Mouse (Mus musculus): ENCODE results near the gene Catsper2. TPM values are rescaled to one million over a fixed set of nuclear protein-coding genes. Genes with fewer than 3 reads are reported as not detected.

Catsper2 gene
- polyA plus RNA-seq, 1 experiment from 2014 or later = 3.0 TPM

DNA sequence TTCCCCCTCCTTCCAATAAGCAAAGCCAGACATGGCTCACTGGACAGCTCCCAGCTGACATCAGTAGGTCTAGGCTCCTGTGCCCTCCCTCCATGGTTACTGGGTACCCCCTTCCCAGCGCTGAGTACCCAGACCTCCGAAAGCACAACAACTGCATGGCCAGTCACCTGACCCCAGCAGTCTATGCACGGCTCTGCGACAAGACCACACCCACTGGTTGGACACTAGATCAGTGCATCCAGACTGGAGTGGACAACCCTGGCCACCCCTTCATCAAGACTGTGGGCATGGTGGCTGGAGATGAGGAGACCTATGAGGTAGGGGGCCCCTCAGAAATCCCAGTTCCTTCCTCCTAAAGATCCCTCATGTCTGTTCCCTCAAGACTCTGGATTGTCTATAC, 54.1 kb downstream of the Catsper2 start:
- Histone ChIP-seq H3K4me3 (no peak overlapping the region), H3K27ac (no peak overlapping the region), H3K9me3 (no peaks in the 10 kb centered on the region), H3K36me3 (no peaks in the 10 kb centered on the region), H3K27me3 (ENCODE audit: insufficient read depth, poor library complexity, severe bottlenecking) (peaks cover 38% of the 10 kb centered on the region), H3K4me1 (replicated peaks) (peaks cover 18% of the 10 kb centered on the region)
- DNase-seq (ENCODE audit: low spot score) = no peak
- WGBS = 54% methylated on average over 4 of the region's 4 CpGs

DNA sequence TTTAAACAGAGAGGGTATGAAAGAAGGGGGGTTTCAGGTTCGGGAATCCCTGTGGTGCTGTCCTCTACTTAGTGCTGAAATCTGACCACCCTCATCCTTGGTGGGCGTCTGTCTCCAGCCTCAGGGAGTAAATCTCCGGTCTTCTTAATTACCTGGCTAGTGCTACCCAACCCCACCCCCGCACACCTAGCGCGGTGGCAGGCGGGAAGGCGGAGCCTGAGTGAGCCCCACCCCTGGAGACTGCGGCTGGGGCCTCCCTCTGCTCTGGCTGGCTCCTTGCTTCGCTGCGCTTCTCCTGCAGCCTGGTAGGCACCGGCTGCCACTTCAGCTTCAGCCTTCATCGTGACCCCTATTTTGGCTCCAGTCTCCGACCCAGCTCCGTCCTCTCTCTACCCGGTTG, 55.2 kb downstream of the Catsper2 start:
- Histone ChIP-seq H3K9me3 (no peaks in the 10 kb centered on the region), H3K27me3 (ENCODE audit: insufficient read depth, poor library complexity, severe bottlenecking) (peaks cover 38% of the 10 kb centered on the region), H3K36me3 (no peaks in the 10 kb centered on the region), H3K4me3 (peak overlapping the region; percentile 49), H3K27ac (peak overlapping the region; percentile 70), H3K4me1 (replicated peaks) (peaks cover 24% of the 10 kb centered on the region)
- peak; percentile 47 for DNase-seq (ENCODE audit: low spot score)
- WGBS = under 1% methylated on average over 16 of the region's 16 CpGs

DNA sequence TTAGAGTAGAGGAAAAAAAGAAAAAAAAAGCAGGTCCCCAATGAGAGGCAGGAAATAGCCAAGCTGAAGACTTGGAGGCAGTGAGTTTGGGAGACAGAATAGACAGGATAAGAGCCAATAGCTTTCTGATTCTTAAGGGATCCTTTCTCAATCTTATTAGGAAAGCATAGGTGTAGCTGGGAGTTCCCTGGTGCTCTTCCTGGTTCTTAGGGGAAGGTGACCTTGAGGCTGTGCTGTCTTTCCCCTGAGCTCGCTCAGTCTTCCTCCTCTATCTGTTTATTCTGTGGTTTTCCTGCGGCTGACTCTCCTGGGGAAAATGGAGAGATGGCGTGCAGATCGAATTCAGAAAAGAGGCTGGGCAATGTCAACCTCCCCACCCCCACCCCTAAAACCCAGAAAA, 55.6 kb downstream of the Catsper2 start:
- DNase-seq (ENCODE audit: low spot score) = no peak
- 3% methylated on average over 4 of the region's 4 CpGs for WGBS
- peak overlapping the region; percentile 49 for H3K4me3 ChIP-seq

GRCm38 (mm10) chr2:121357494-121357893, 56.1 kb downstream of the Catsper2 start, which contains the start of gene Ckmt1:
Gene Ckmt1, plus strand, starts transcription at chr2:121357714.
- Histone ChIP-seq H3K9me3 (no peaks in the 10 kb centered on the region), H3K4me1 (replicated peaks) (peaks cover 24% of the 10 kb centered on the region), H3K27ac (peak within 1 kb of the TSS; percentile 70), H3K36me3 (no peaks in the 10 kb centered on the region), H3K27me3 (ENCODE audit: insufficient read depth, poor library complexity, severe bottlenecking) (peaks cover 38% of the 10 kb centered on the region), H3K4me3 (peak within 1 kb of the TSS; percentile 49)
- WGBS = 76% methylated on average over 5 of the region's 5 CpGs
- no peak for DNase-seq (ENCODE audit: low spot score)

More for the DNA sequence above, 55.6 kb downstream of the Catsper2 start:
- H3K36me3 ChIP-seq = no peaks in the 10 kb centered on the region
- H3K9me3 ChIP-seq = no peaks in the 10 kb centered on the region
- H3K4me1 ChIP-seq (replicated peaks) = peaks cover 24% of the 10 kb centered on the region
- H3K27ac ChIP-seq = no peak overlapping the region
- H3K27me3 ChIP-seq (ENCODE audit: insufficient read depth, poor library complexity, severe bottlenecking) = peaks cover 38% of the 10 kb centered on the region

- H3K9me3 ChIP-seq = no peaks in the 10 kb centered on the region
- peaks cover 24% of the 10 kb centered on the region for H3K4me1 ChIP-seq (replicated peaks)
- WGBS = under 1% methylated on average over 58 of the region's 58 CpGs
- peak; percentile 98 for DNase-seq (ENCODE audit: low spot score)
- no peaks in the 10 kb centered on the region for H3K36me3 ChIP-seq
- H3K27ac ChIP-seq = peak within 1 kb of the TSS; percentile 94
- H3K4me3 ChIP-seq = peak within 1 kb of the TSS; percentile 81
- H3K27me3 ChIP-seq (ENCODE audit: insufficient read depth, poor library complexity, severe bottlenecking) = peaks cover 34% of the 10 kb centered on the region
Measured at GRCm38 (mm10) chr2:121354820-121355592, 58.6 kb downstream of the Catsper2 start, which contains the start of gene Ppip5k1. Gene Ppip5k1, minus strand, starts transcription at chr2:121355396.

GRCm38 (mm10) chr2:121354378-121354777, 59.2 kb downstream of the Catsper2 start:
- DNase-seq (ENCODE audit: low spot score) = no peak
- no peaks in the 10 kb centered on the region for H3K9me3 ChIP-seq
- peak overlapping the region; percentile 94 for H3K27ac ChIP-seq
- peak overlapping the region; percentile 81 for H3K4me3 ChIP-seq
- peaks cover 23% of the 10 kb centered on the region for H3K4me1 ChIP-seq (replicated peaks)
- 5% methylated on average over 6 of the region's 6 CpGs for WGBS
- H3K36me3 ChIP-seq = 0 out of 2 replicates have a peak, but pooled peaks cover 5% of the 10 kb centered on the region
- peaks cover 29% of the 10 kb centered on the region for H3K27me3 ChIP-seq (ENCODE audit: insufficient read depth, poor library complexity, severe bottlenecking)

DNA sequence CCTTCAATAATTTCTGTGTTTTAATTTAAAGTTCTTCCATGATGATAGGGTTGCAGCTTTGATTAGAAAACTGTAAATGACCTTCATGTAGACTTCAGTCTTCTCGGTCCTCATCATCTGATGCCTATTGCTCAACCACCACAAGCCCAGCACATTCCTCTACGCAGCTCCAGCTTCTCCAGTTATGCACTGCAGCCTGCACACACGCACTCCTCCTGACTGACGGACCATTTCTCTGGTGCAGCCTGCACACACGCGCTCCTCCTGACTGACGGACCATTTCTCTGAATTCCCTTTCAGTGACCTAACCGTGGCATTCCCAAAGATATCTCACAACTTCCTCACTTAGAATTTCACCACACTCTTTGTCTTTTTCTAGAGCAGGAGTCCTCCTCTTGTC, 60.4 kb downstream of the Catsper2 start:
- H3K27me3 ChIP-seq (ENCODE audit: insufficient read depth, poor library complexity, severe bottlenecking) = peaks cover 16% of the 10 kb centered on the region
- H3K4me3 ChIP-seq = no peak overlapping the region
- no peak overlapping the region for H3K27ac ChIP-seq
- DNase-seq (ENCODE audit: low spot score) = no peak
- 72% methylated on average over 8 of the region's 8 CpGs for WGBS
- peaks cover 11% of the 10 kb centered on the region for H3K4me1 ChIP-seq (replicated peaks)
- peaks cover 10% of the 10 kb centered on the region; the same call in 1 of the 2 replicates for H3K36me3 ChIP-seq
- H3K9me3 ChIP-seq = no peaks in the 10 kb centered on the region

Other genes starting within 250 kb of the Catsper2 start
- gene Tubgcp4, start 243.1 kb downstream of the Catsper2 start, polyA plus RNA-seq (2016; fragmentation: Nextera tagmentation; extraction: Ambion mirVana) = 67.6 and 83.2 TPM in 2 replicates
- gene Zscan29, start 242.7 kb downstream of the Catsper2 start, polyA plus RNA-seq (2016; fragmentation: Nextera tagmentation; extraction: Ambion mirVana) = 11.8 and 13.6 TPM in 2 replicates
- gene Trp53bp1, start 142.4 kb downstream of the Catsper2 start, polyA plus RNA-seq (2016; fragmentation: Nextera tagmentation; extraction: Ambion mirVana) = 121 and 123 TPM in 2 replicates
- 11.7 and 15.0 TPM in 2 replicates for gene Map1a, start 124.2 kb downstream of the Catsper2 start, polyA plus RNA-seq (2016; fragmentation: Nextera tagmentation; extraction: Ambion mirVana)
- 10.4 and 10.7 TPM in 2 replicates for gene Ppip5k1, start 58.4 kb downstream of the Catsper2 start, polyA plus RNA-seq (2016; fragmentation: Nextera tagmentation; extraction: Ambion mirVana)
- gene Ckmt1, start 56.1 kb downstream of the Catsper2 start, polyA plus RNA-seq (2016; fragmentation: Nextera tagmentation; extraction: Ambion mirVana) = 5.1 and 6.7 TPM in 2 replicates
- not detected in 2 replicates for gene Strc, start 26.6 kb downstream of the Catsper2 start, polyA plus RNA-seq (2016; fragmentation: Nextera tagmentation; extraction: Ambion mirVana)
- 498 and 605 TPM in 2 replicates for gene Pdia3, start within 50 bp of the Catsper2 start, polyA plus RNA-seq (2016; fragmentation: Nextera tagmentation; extraction: Ambion mirVana)
- 3.3 and 6.5 TPM in 2 replicates for gene Ell3, start 30.5 kb upstream of the Catsper2 start, polyA plus RNA-seq (2016; fragmentation: Nextera tagmentation; extraction: Ambion mirVana)
- gene Serf2, start 35.4 kb upstream of the Catsper2 start, polyA plus RNA-seq (2016; fragmentation: Nextera tagmentation; extraction: Ambion mirVana) = 502 and 520 TPM in 2 replicates
- 110 and 135 TPM in 2 replicates for gene Hypk, start 39.5 kb upstream of the Catsper2 start, polyA plus RNA-seq (2016; fragmentation: Nextera tagmentation; extraction: Ambion mirVana)
- gene Serinc4, start 43.0 kb upstream of the Catsper2 start, polyA plus RNA-seq (2016; fragmentation: Nextera tagmentation; extraction: Ambion mirVana) = 0.15 and 0.42 TPM in 2 replicates
- gene Mfap1b, start 60.3 kb upstream of the Catsper2 start, polyA plus RNA-seq (2016; fragmentation: Nextera tagmentation; extraction: Ambion mirVana) = 48.8 and 56.1 TPM in 2 replicates
- gene Mfap1a, start 92.9 kb upstream of the Catsper2 start, polyA plus RNA-seq (2016; fragmentation: Nextera tagmentation; extraction: Ambion mirVana) = 21.2 and 27.2 TPM in 2 replicates
- gene Wdr76, start 92.9 kb upstream of the Catsper2 start, polyA plus RNA-seq (2016; fragmentation: Nextera tagmentation; extraction: Ambion mirVana) = 8.8 and 13.0 TPM in 2 replicates